Mouse (Mus musculus) intestine, postnatal 0 days (tissue): ENCODE data around the gene Cryzl2. TPM values are rescaled to one million over a fixed set of nuclear protein-coding genes. Genes with fewer than 3 reads are reported as not detected.

Experiments
- ATAC-seq: fragments of 200-750 bp; cut with Nextera tagmentation; 2 replicates; pipeline ENCODE4 v1.8.0; 2017; ENCODE audit warnings: mild to moderate bottlenecking, moderate TSS enrichment, moderate library complexity
- H3K27ac ChIP-seq: fragments of 300-500 bp; sonication (generic); 2 replicates; pipeline ENCODE4 v1.5.1; 2014; ENCODE audit warnings: mild to moderate bottlenecking, low read depth, low read length, moderate library complexity
- H3K27me3 ChIP-seq: fragments of 300-500 bp; sonication (generic); replicated peaks from 2 replicates; pipeline ENCODE4 v1.6.1; 2014; ENCODE audit warnings: low read length, mixed read lengths; ENCODE audit not compliant: control insufficient read depth, insufficient read depth
- H3K36me3 ChIP-seq: fragments of 300-500 bp; sonication (generic); 2 replicates; pipeline ENCODE4 v1.6.1; 2014; ENCODE audit warnings: mild to moderate bottlenecking, moderate library complexity; ENCODE audit not compliant: control insufficient read depth, insufficient read depth
- H3K4me1 ChIP-seq: fragments of 300-500 bp; sonication (generic); replicated peaks from 2 replicates; pipeline ENCODE4 v1.6.1; 2014; ENCODE audit warnings: antibody characterized with exemption, low read length, mixed read lengths; ENCODE audit not compliant: control insufficient read depth, insufficient read depth
- H3K4me2 ChIP-seq: fragments of 300-500 bp; sonication (generic); replicated peaks from 2 replicates; pipeline ENCODE4 v1.6.1; 2014; ENCODE audit warnings: low read depth, mild to moderate bottlenecking, moderate library complexity
- H3K4me3 ChIP-seq: fragments of 300-500 bp; sonication (generic); 2 replicates; pipeline ENCODE4 v1.5.1; 2014; ENCODE audit warnings: low read depth, low read length
- H3K9ac ChIP-seq: fragments of 300-500 bp; sonication (generic); 2 replicates; pipeline ENCODE4 v1.6.1; 2014; ENCODE audit warnings: mild to moderate bottlenecking, low read depth, low read length
- H3K9me3 ChIP-seq: fragments of 300-500 bp; sonication (generic); 2 replicates; pipeline ENCODE4 v1.6.1; 2016; ENCODE audit warnings: mixed run types; ENCODE audit not compliant: control insufficient read depth
- CTCF ChIP-seq: sonication (generic); IDR thresholded peaks from 2 replicates; pipeline ENCODE4 v1.5.1; 2016; ENCODE audit warnings: low read depth, mild to moderate bottlenecking, control low read depth, antibody characterized with exemption, moderate library complexity
- whole genome bisulfite sequencing: fragments of 180-500 bp; shearing (Covaris S2); extraction: QIAGEN DNeasy Blood & Tissue Kit; methylation state at CpG from one replicate; pipeline ENCODE4 v1.1.7; 2014; 5-methylcytosine and 5-hydroxymethylcytosine counted together
- polyA plus RNA-seq: library from polyadenylated mRNA; unstranded; fragments of >200 nt; fragmentation: Nextera tagmentation; extraction: Ambion mirVana; gene quantifications from 2 replicates; pipeline ENCODE4 v1.2.1, GENCODE M21; 2015

The Cryzl2 gene
- polyA plus RNA-seq, 1 experiment from 2014 or later = 8.8 TPM

DNA sequence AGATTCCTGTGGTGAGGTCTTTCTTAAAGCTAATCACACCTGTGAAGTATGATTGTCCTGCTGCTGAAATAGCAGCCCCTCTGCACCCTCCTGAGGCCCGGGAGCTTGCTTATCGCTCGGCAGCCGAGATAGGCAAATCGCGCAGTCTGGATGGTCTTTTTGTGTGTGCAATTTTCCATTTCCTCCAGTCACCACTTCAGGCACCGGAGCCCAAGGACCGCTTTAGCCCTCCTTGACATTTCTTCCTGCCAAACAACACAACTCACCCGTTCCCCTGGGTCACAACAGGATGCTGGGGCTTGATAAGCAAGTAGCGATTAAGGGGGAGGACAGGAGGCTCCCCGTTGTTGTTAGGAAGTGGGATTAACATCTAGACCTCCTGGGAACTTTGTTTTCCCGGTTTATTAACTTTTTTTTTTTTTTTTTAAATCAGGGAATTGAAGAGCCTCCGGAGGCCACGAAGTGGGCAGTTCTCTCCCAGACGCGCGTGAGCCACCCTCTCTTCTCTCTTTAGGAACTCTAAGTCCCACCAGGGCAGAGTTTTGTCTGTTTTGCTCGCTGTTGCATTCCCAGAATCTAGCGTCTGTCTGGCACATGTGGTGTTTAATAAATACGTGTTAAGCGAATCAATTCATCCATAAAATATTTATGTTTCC, 8.3 kb upstream of the Cryzl2 start:
- no peaks in the 10 kb centered on the region for H3K9me3 ChIP-seq
- H3K27ac ChIP-seq = no peak overlapping the region
- TF ChIP-seq CTCF = no peak
- H3K27me3 ChIP-seq = no peaks in the 10 kb centered on the region
- 15% methylated on average over 21 of the region's 21 CpGs for WGBS
- no peak overlapping the region for H3K9ac ChIP-seq
- no peaks in the 10 kb centered on the region for H3K36me3 ChIP-seq
- H3K4me2 ChIP-seq = peak overlapping the region; percentile 56
- no peaks in the 10 kb centered on the region for H3K4me1 ChIP-seq
- H3K4me3 ChIP-seq = peak overlapping the region; percentile 18
- ATAC-seq = no peak; the same call in 1 of the 2 replicates

DNA sequence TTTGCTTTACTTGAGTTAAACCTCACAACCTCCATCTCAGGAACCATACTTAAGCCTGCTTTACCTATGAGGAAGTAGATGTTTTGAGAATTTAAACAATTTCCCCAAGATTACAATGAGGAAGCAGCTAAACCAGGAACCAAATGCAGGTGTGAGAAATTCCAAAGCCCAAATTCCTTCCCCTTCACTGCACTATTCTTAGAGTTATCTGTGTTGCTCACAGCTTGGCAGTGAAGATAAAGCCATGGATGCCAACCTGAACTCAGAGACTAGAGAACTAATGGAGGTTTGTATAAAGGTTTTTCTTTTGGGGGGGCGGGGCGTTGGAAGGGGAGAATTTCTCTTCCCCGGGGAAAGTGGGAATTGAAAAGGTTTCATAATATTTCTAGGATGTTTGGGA, 6.1 kb upstream of the Cryzl2 start:
- Histone ChIP-seq H3K36me3 (no peaks in the 10 kb centered on the region), H3K27ac (no peak overlapping the region), H3K9ac (no peak overlapping the region), H3K4me3 (no peak overlapping the region), H3K4me1 (no peaks in the 10 kb centered on the region), H3K27me3 (no peaks in the 10 kb centered on the region), H3K4me2 (no peak overlapping the region), H3K9me3 (no peaks in the 10 kb centered on the region)
- WGBS = 89% methylated on average over 3 of the region's 3 CpGs
- TF ChIP-seq CTCF = no peak
- no peak for ATAC-seq

DNA sequence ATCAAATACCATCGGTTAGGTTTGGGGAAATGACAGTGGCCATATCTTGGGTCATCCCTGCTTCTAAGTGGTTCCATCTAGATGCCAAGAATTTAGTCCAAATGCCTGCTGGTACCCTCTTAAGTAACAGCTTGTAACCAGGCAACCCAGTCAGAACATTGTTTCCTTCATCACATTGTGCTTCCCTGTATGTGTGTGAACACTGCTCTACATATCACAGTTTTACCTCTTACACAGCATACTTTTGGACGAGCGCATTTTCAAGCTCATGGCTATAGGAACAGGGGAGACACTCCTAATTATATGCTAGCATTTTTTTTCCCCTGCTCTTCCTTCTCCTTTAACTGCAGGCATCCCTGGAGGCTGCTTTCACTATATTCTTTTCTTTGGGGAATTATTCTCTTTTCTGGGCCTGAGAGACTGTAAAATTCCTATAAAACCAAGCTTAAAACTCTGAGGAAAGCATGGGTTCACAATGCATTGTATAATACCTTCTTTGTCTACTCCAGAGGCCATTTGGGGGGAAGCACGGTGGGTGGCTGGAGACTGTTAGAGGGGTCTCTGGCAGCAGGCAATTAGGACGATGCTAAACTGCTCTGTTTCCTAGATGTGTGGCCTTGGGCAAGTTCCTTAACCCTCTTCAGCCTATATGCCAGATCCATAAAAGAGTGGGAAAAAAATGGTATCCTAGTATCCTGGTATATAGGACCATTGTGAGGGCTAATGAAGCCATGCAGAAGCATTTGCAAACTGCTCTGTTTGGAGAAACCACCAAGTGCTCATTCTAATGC, 5.4 kb upstream of the Cryzl2 start:
- ATAC-seq = no peak
- 82% methylated on average over 5 of the region's 5 CpGs for WGBS
- TF ChIP-seq CTCF = no peak

DNA sequence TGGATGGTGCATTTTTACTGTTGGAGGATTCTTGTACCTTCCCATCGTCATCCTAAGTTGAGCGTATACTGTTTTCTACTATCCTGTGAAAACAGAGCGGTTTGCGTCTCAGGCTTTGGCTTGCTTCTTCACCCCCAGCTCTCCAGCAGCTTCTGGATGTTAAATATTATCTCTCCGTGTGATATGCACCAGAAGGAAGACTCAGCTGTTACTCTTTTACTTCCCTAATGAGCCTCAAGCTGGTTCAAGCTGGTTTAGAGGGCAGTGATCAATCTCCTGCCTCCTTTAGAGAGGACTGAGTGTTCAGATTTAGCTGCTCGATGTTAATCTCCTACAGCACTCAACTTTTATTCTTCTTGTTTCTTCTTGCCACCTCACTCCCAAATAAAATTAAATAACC, 3.5 kb upstream of the Cryzl2 start:
- no peak for TF ChIP-seq CTCF
- no peak overlapping the region for H3K27ac ChIP-seq
- H3K27me3 ChIP-seq = no peaks in the 10 kb centered on the region
- no peak overlapping the region for H3K9ac ChIP-seq
- H3K36me3 ChIP-seq = no peaks in the 10 kb centered on the region
- no peak overlapping the region for H3K4me2 ChIP-seq
- 61% methylated on average over 6 of the region's 6 CpGs for WGBS
- H3K4me3 ChIP-seq = no peak overlapping the region
- no peaks in the 10 kb centered on the region for H3K9me3 ChIP-seq
- no peak for ATAC-seq
- H3K4me1 ChIP-seq = no peaks in the 10 kb centered on the region

More for the DNA sequence above, 5.4 kb upstream of the Cryzl2 start:
- H3K36me3 ChIP-seq = no peaks in the 10 kb centered on the region
- H3K4me2 ChIP-seq = no peak overlapping the region
- H3K4me1 ChIP-seq = no peaks in the 10 kb centered on the region
- no peak overlapping the region for H3K9ac ChIP-seq
- no peaks in the 10 kb centered on the region for H3K9me3 ChIP-seq
- H3K4me3 ChIP-seq = no peak overlapping the region
- H3K27ac ChIP-seq = no peak overlapping the region
- no peaks in the 10 kb centered on the region for H3K27me3 ChIP-seq

DNA sequence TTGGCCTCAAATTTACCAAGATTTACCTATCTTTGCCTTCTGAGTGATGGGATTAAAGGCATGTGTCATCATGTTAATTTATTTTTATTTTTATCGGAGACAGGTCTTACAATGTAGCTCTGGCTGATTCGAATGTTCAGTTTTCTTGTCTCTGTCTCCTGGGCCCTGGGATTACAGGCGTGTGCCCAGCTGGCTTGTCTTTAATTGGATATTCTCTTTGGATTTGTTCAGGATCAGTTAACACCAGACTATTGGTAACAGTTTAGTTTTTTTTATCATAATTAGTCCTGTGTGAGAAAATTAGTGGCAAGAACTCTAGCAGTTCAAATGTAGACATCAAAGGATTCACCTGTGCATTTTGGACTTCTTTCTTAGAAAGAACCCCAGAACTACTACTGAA, 588 bp upstream of the Cryzl2 start:
- H3K4me2 ChIP-seq = no peak overlapping the region
- no peak for ATAC-seq
- no peaks in the 10 kb centered on the region for H3K4me1 ChIP-seq

DNA sequence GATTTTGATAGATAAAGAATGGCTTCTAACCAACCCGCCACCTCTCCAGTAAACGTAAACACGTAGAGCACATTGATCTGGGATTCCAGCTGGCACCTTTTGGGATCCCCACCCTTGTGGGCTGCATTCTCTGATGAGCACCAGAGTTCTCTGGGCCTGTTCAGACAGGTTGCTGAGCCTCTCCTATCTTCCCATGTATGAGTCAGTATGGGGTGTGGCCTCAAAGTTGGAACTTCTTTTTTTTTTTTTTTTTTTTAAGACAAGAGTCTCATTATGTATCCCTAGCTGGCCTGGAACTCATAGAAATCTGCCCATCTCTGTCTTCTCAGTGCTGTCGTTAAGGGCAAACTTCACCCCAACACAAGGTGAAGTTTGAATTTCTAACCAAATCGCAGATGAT, 1.5 kb downstream of the Cryzl2 start:
- no peak overlapping the region for H3K27ac ChIP-seq

More for the DNA sequence above, 588 bp upstream of the Cryzl2 start:
- H3K36me3 ChIP-seq = no peaks in the 10 kb centered on the region
- H3K27me3 ChIP-seq = no peaks in the 10 kb centered on the region
- H3K27ac ChIP-seq = no peak overlapping the region
- no peak overlapping the region for H3K9ac ChIP-seq
- WGBS = 88% methylated on average over 3 of the region's 3 CpGs
- no peak for TF ChIP-seq CTCF
- H3K4me3 ChIP-seq = no peak overlapping the region
- H3K9me3 ChIP-seq = no peaks in the 10 kb centered on the region

More for the DNA sequence above, 1.5 kb downstream of the Cryzl2 start:
- no peak for TF ChIP-seq CTCF
- Histone ChIP-seq H3K4me2 (no peak overlapping the region), H3K9ac (no peak overlapping the region), H3K36me3 (no peaks in the 10 kb centered on the region), H3K9me3 (no peaks in the 10 kb centered on the region), H3K4me1 (no peaks in the 10 kb centered on the region), H3K4me3 (no peak overlapping the region), H3K27me3 (no peaks in the 10 kb centered on the region)
- 88% methylated on average over 5 of the region's 5 CpGs for WGBS
- no peak for ATAC-seq
